Mouse (Mus musculus) liver, embryonic 15.5 days (tissue): ENCODE results near the gene Dnah8. TPM values are rescaled to one million over a fixed set of nuclear protein-coding genes. Genes with fewer than 3 reads are reported as not detected.

Experiments used
- ATAC-seq: fragments of 200-750 bp; cut with Nextera tagmentation; 2 replicates; pipeline ENCODE4 v1.8.0; 2017; ENCODE audit warnings: moderate number of reproducible peaks, mild to moderate bottlenecking, moderate library complexity; ENCODE audit not compliant: insufficient read depth
- H3K27ac ChIP-seq: fragments of 300-500 bp; sonication (generic); replicated peaks from 2 replicates; pipeline ENCODE4 v1.5.1; 2015; ENCODE audit warnings: mild to moderate bottlenecking, inconsistent platforms
- H3K27me3 ChIP-seq: fragments of 300-500 bp; sonication (generic); 2 replicates; pipeline ENCODE4 v1.6.1; 2015; ENCODE audit warnings: mild to moderate bottlenecking, inconsistent platforms
- H3K36me3 ChIP-seq: fragments of 300-500 bp; sonication (generic); replicated peaks from 2 replicates; pipeline ENCODE4 v1.6.1; 2015; ENCODE audit warnings: moderate library complexity, mild to moderate bottlenecking, inconsistent platforms
- H3K4me1 ChIP-seq: fragments of 300-500 bp; sonication (generic); replicated peaks from 2 replicates; pipeline ENCODE4 v1.6.1; 2015; ENCODE audit warnings: inconsistent platforms
- H3K4me2 ChIP-seq: fragments of 300-500 bp; sonication (generic); 2 replicates; pipeline ENCODE4 v1.6.1; 2015; ENCODE audit warnings: moderate library complexity, mild to moderate bottlenecking, inconsistent platforms
- H3K4me3 ChIP-seq: fragments of 300-500 bp; sonication (generic); replicated peaks from 2 replicates; pipeline ENCODE4 v1.5.1; 2015; ENCODE audit warnings: mild to moderate bottlenecking, inconsistent platforms
- H3K9ac ChIP-seq: fragments of 300-500 bp; sonication (generic); 2 replicates; pipeline ENCODE4 v1.6.1; 2015; ENCODE audit warnings: moderate library complexity, mild to moderate bottlenecking, inconsistent platforms
- H3K9me3 ChIP-seq: fragments of 300-500 bp; sonication (generic); replicated peaks from 2 replicates; pipeline ENCODE4 v1.6.1; 2016; ENCODE audit warnings: inconsistent platforms
- WGBS: fragments of 180-500 bp; shearing (Covaris S2); methylation state at CpG from one replicate; pipeline ENCODE4 v1.1.7; 2015; ENCODE audit warnings: mixed read lengths; ENCODE audit not compliant: insufficient replicate concordance; 5-methylcytosine and 5-hydroxymethylcytosine counted together
- polyA plus RNA-seq: library from polyadenylated mRNA; unstranded; fragments of >200 nt; fragmentation: Nextera tagmentation; extraction: Ambion mirVana; gene quantifications from 2 replicates; pipeline ENCODE4 v1.2.1, GENCODE M21; 2015

Gene Dnah8
- polyA plus RNA-seq, 1 experiment from 2014 or later: 1.1 TPM

DNA sequence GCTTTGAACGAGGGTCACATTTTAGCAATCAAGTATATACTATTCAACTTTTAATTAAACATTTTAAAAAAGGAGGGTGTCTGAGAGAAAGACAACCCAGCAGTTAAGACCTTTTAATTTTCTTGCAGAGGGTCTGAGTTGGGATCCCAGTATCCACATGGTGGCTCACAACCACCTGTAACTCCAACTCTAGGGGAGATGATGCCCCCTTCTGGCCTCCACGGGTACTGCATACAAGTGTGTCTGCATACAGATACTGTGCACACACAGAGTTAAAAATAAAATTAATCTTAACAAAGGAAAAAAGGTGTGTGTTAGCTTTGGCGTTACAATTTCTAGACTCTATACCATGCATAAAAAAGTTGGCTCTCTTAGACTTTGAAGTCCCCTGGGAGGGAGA lies 90.6 kb downstream of the Dnah8 start:
- no peaks in the 10 kb centered on the region for H3K9me3 ChIP-seq
- no peak for ATAC-seq
- WGBS: 59% methylated on average over 3 of the region's 3 CpGs
- H3K4me2 ChIP-seq: no peak overlapping the region
- no peak overlapping the region for H3K4me3 ChIP-seq
- no peak overlapping the region for H3K27ac ChIP-seq
- no peaks in the 10 kb centered on the region for H3K4me1 ChIP-seq
- H3K36me3 ChIP-seq: no peaks in the 10 kb centered on the region
- H3K9ac ChIP-seq: no peak overlapping the region
- H3K27me3 ChIP-seq: no peaks in the 10 kb centered on the region

DNA sequence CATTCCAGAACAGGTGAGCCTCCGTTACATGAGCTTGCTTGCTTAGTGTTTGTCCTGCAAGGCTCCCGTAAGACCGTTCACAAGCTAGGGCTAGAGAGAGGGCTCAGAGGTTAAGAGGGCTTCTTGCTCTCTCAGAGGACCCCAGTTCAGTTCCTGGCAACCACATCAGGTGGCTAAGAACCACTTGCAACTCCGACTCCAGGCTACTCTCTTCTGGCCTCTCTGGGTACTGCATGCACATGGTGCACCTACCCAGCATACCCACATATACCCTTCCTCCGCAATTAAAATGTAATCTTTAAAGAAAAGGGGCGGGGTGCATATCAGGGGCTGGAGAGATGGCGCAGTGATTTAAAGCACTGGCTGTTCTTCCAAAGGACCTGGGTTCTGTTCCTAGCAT lies 94.0 kb downstream of the Dnah8 start:
- no peaks in the 10 kb centered on the region for H3K4me1 ChIP-seq
- no peak for ATAC-seq

DNA sequence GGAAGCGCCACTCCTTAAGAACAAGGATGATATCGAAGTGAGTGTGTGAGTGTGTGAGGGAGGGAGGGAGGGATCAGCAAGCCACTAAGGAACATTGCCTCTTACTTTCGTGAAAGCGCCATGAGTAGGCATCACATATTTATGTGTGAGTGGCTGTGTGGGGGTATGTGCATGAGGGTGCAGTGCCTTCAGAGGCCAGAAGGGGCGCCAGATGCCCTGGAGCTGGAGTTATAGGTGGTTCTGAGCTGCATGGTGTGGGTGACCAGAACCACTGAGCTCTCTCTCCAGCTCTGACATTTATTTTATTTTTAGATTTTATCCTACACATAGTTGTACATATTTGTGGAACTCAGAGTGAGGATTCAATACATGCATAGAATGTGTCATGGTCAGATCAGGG lies 94.9 kb downstream of the Dnah8 start:
- no peak overlapping the region for H3K4me2 ChIP-seq
- H3K4me1 ChIP-seq: no peaks in the 10 kb centered on the region
- no peaks in the 10 kb centered on the region for H3K36me3 ChIP-seq
- no peaks in the 10 kb centered on the region for H3K27me3 ChIP-seq
- H3K9me3 ChIP-seq: no peaks in the 10 kb centered on the region
- WGBS: 76% methylated on average over 5 of the region's 5 CpGs
- no peak overlapping the region for H3K4me3 ChIP-seq
- ATAC-seq: no peak
- no peak overlapping the region for H3K9ac ChIP-seq
- no peak overlapping the region for H3K27ac ChIP-seq

More for the DNA sequence above, 94.0 kb downstream of the Dnah8 start:
- Histone ChIP-seq H3K36me3 (no peaks in the 10 kb centered on the region), H3K9me3 (no peaks in the 10 kb centered on the region), H3K9ac (no peak overlapping the region), H3K4me3 (no peak overlapping the region), H3K27ac (no peak overlapping the region), H3K27me3 (no peaks in the 10 kb centered on the region), H3K4me2 (no peak overlapping the region)
- 76% methylated on average over 7 of the region's 7 CpGs for WGBS

DNA sequence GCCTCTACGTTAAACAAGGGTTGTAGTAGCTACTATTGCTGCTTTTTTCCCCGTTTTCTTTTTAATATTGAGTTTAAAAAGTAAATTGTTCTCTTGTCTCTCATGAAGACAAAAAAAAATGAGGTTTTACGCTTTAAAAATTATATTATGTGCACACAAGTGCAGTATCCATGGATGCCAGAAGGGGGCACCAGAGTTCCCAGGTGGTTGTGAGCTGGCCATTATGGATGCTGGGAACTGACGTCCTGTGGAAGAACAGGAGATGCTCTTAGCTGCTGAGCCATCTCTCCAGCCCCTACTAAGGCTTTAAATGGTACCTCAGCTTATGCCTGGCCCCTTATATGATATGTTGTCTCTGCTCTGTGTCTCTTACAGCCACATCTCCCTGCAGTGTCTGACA lies 103.6 kb downstream of the Dnah8 start:
- no peak overlapping the region for H3K4me3 ChIP-seq
- H3K27me3 ChIP-seq: no peaks in the 10 kb centered on the region
- ATAC-seq: no peak
- no peak overlapping the region for H3K9ac ChIP-seq
- H3K9me3 ChIP-seq: no peaks in the 10 kb centered on the region
- no peaks in the 10 kb centered on the region for H3K36me3 ChIP-seq
- H3K27ac ChIP-seq: no peak overlapping the region
- no peaks in the 10 kb centered on the region for H3K4me1 ChIP-seq
- no peak overlapping the region for H3K4me2 ChIP-seq
- WGBS: 47% methylated on average over 4 of the region's 4 CpGs

DNA sequence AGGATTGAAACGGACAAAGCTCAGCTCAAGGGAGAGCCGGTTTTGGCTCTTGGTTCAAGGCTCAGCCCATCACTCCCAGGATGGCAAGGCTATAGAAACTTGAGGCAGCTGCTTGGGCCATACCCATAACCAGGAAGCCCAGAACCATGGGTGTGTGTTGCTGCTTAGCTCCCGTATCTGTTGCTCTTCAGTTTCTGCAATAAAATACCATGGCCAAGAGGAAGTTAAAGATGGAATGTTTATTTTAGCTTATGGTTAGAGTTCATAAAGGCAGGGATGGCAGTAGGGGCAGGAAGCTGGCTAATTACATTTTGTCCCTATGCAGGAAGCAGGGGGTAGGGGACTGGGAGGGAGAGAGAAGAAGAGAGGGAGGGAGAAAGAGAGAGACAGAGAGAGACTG lies 108.6 kb downstream of the Dnah8 start:
- no peaks in the 10 kb centered on the region for H3K36me3 ChIP-seq
- H3K9me3 ChIP-seq: no peaks in the 10 kb centered on the region
- 62% methylated on average over 3 of the region's 3 CpGs for WGBS
- H3K4me3 ChIP-seq: no peak overlapping the region
- H3K9ac ChIP-seq: no peak overlapping the region
- H3K27ac ChIP-seq: no peak overlapping the region
- no peak overlapping the region for H3K4me2 ChIP-seq
- ATAC-seq: no peak
- H3K27me3 ChIP-seq: no peaks in the 10 kb centered on the region
- no peaks in the 10 kb centered on the region for H3K4me1 ChIP-seq

DNA sequence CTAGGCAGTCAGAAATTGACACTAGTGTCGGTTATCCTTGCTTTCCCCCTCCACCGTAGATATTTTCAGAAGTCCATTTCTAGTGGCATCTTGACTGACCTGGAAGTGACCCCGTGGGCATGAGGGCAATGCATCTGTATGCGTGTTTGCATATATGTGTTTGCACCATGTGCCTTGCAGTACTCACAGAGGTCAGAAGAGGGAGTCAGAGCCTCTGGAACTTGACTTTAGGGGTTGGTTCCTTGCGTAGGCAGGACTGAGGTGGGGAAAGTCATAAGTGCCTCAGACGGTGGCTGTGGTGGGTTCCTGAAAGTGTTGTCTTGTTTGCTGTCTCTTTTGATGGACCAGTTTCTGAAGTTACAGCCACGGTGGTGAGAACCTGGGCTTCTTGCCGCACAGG lies 110.6 kb downstream of the Dnah8 start:
- H3K27me3 ChIP-seq: no peaks in the 10 kb centered on the region
- WGBS: 74% methylated on average over 8 of the region's 8 CpGs
- H3K4me2 ChIP-seq: no peak overlapping the region
- no peak overlapping the region for H3K27ac ChIP-seq
- no peaks in the 10 kb centered on the region for H3K36me3 ChIP-seq
- H3K4me1 ChIP-seq: no peaks in the 10 kb centered on the region
- H3K9me3 ChIP-seq: no peaks in the 10 kb centered on the region
- no peak overlapping the region for H3K9ac ChIP-seq
- H3K4me3 ChIP-seq: no peak overlapping the region
- no peak for ATAC-seq

DNA sequence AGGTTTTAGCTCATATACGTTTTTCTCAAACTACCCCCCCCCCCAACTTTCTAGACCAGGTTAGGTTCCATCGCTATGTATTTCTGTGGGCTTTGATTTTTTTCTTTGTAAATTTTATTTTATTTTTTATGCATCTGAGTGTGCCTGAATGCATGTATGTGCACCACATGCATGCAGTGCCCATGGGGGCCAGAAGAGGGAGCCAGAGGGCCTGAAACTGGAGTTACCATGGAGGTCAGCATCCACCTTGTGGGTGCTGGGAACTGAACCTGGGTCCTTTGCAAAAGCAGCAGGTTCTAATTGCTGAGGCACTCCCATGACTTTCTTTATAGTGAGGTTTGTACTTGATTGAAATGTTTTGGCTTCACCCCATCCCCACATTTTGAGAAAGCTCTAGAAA lies 111.3 kb downstream of the Dnah8 start:
- no peak overlapping the region for H3K4me3 ChIP-seq
- H3K4me1 ChIP-seq: no peaks in the 10 kb centered on the region
- no peak overlapping the region for H3K4me2 ChIP-seq
- no peaks in the 10 kb centered on the region for H3K36me3 ChIP-seq
- no peaks in the 10 kb centered on the region for H3K9me3 ChIP-seq
- H3K27ac ChIP-seq: no peak overlapping the region
- WGBS: 84% methylated on average over 2 of the region's 2 CpGs
- H3K9ac ChIP-seq: no peak overlapping the region
- H3K27me3 ChIP-seq: no peaks in the 10 kb centered on the region
- ATAC-seq: no peak

DNA sequence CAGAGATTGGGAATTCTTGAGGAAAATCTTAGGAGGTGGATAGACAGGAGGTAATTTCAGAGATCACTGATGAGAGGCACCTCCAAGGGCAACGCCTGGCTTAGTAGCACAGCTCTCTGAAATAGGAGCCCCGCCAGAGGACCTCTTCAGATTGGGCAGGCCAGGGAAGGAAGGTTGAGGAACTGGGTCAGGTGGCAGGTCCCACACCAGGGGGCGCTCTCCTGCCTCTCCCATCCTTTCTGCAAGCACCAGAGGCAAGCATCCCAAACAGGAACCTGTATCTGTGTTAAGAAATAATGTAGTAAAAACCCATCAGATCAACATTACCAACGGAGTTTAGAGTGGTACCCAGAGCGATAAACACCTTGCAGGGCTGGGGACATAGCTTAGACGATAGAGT lies 113.6 kb downstream of the Dnah8 start:
- Histone ChIP-seq H3K4me2 (no peak overlapping the region), H3K27me3 (no peaks in the 10 kb centered on the region), H3K9me3 (no peaks in the 10 kb centered on the region), H3K36me3 (no peaks in the 10 kb centered on the region), H3K4me1 (no peaks in the 10 kb centered on the region), H3K4me3 (no peak overlapping the region), H3K9ac (no peak overlapping the region), H3K27ac (no peak overlapping the region)
- WGBS: 43% methylated on average over 6 of the region's 6 CpGs
- no peak for ATAC-seq

DNA sequence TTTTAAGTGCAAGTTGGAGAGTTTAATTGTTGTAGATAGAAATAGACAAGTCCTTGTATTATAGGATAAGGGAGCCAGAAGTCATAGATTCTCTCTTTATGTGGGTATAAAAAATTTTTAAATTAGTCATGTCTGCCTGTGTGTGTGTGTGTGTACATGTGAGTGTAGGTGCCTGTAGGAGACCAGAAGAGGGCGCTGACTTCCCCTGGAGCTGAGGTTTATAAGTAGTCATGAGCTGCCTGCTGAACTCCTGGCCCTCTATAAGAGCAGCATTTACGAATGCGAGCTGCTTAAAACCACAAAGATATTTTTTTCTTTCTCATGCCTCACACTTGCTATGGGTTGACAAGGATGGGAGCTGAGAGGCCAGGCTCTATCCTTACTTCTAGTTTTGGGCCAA lies 115.6 kb downstream of the Dnah8 start:
- 73% methylated on average over 3 of the region's 3 CpGs for WGBS

DNA sequence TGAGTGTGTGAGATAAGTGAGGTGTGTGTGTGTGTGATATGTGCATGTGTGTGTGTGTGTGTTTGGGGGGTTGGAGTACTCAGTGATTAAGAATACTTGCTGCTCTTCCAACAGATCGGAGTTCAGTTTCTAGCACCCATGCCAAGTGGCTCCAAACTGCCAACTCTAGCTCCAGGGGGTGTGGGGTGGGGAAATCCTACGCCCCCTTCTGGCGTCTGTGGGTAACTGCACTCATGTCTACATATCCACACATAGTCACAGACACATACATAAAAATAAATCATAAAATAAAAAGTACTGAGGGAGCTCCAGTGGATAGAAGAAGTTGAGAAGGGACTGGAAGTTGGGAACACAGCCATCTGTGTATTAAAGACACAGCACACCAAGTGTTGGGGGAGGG lies 119.8 kb downstream of the Dnah8 start:
- H3K36me3 ChIP-seq: no peaks in the 10 kb centered on the region
- ATAC-seq: no peak
- 52% methylated on average over 3 of the region's 3 CpGs for WGBS

More for the DNA sequence above, 115.6 kb downstream of the Dnah8 start:
- Histone ChIP-seq H3K9ac (no peak overlapping the region), H3K4me2 (no peak overlapping the region), H3K9me3 (no peaks in the 10 kb centered on the region), H3K27me3 (no peaks in the 10 kb centered on the region), H3K36me3 (no peaks in the 10 kb centered on the region), H3K4me3 (no peak overlapping the region), H3K4me1 (no peaks in the 10 kb centered on the region), H3K27ac (no peak overlapping the region)
- no peak for ATAC-seq

DNA sequence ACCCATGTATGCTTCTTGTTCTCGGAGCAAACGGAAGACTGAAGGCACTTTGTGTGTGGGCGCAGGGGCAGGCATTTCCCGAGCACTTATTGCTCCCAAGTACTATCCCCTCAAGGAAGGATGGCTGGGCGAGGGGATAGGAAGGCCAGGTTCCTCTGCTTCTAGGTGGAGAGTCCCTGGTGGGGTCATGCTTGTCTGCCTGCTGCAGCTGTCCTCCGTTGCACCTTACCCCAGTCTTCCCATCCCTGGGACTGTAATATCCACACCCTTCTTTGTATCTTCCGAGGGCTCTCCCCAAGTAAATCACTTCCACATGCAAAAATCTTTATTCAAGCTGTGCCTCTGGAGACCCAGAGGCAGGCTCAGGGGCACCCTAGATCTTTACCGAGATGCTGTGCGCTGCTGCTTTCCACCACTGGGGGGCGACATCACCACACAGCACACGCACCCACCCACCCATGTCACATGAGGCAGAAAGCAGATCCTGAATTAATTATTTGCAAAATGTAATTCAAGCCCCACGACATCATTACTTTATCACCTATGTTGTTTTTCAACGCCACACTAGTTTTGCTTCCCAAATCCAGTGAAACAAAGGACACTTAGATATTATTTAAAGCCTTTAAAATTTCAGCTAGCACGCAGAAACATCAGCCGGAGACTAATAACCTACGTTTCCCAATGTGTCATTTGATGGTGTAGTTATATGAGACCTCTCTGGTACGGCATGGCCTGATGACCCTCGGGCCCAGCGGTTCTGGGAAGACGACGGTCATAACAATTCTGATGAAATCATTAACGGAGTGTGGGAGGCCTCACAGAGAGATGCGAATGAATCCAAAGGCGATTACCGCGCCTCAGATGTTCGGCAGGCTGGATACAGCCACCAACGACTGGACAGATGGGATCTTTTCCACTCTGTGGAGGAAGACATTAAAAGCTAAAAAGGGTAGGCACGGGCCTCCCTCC lies 122.2 kb downstream of the Dnah8 start:
- Histone ChIP-seq H3K9ac (no peak overlapping the region), H3K4me3 (no peak overlapping the region), H3K9me3 (no peaks in the 10 kb centered on the region), H3K4me1 (no peaks in the 10 kb centered on the region), H3K36me3 (no peaks in the 10 kb centered on the region), H3K27ac (no peak overlapping the region), H3K4me2 (no peak overlapping the region), H3K27me3 (no peaks in the 10 kb centered on the region)
- 58% methylated on average over 29 of the region's 29 CpGs for WGBS
- ATAC-seq: no peak

More for the DNA sequence above, 119.8 kb downstream of the Dnah8 start:
- no peak overlapping the region for H3K4me2 ChIP-seq
- H3K27ac ChIP-seq: no peak overlapping the region
- no peak overlapping the region for H3K4me3 ChIP-seq
- no peaks in the 10 kb centered on the region for H3K4me1 ChIP-seq
- H3K9me3 ChIP-seq: no peaks in the 10 kb centered on the region
- H3K27me3 ChIP-seq: no peaks in the 10 kb centered on the region
- H3K9ac ChIP-seq: no peak overlapping the region

DNA sequence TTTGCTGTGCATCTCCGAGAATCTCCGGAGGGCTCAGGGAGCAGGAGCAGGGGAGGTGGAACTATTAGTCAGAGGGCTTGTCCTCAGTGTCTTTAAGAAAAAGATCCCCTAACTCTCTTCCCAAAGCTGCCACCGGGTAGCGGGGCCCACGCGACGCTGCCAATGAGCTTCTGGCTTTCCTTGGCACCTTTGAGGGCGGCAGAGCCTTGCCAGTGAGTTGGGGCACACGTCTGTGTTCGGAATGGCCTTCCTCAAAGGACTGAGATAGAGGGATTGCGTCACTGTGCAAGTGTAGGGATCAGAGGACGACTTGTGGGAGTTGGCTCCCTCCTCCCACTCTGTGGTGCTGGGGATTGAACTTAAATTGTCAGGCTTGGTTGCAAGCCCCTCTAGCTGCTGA lies 125.2 kb downstream of the Dnah8 start:
- H3K9ac ChIP-seq: no peak overlapping the region
- H3K27ac ChIP-seq: no peak overlapping the region
- no peak overlapping the region for H3K4me3 ChIP-seq
- 69% methylated on average over 12 of the region's 12 CpGs for WGBS
- no peak for ATAC-seq
- no peaks in the 10 kb centered on the region for H3K36me3 ChIP-seq
- no peaks in the 10 kb centered on the region for H3K27me3 ChIP-seq
- H3K9me3 ChIP-seq: no peaks in the 10 kb centered on the region
- H3K4me1 ChIP-seq: no peaks in the 10 kb centered on the region
- no peak overlapping the region for H3K4me2 ChIP-seq
